Mouse (Mus musculus) heart, embryonic 15.5 days (tissue): ENCODE measurements around the gene Rab10. TPM values are rescaled to one million over a fixed set of nuclear protein-coding genes. Genes with fewer than 3 reads are reported as not detected.
"Not testable (repeated sequence)": the region's sequence is repeated elsewhere in the genome, so short reads cannot be mapped to it uniquely, and the experiment has no call there.

ENCODE experiments used
- ATAC-seq: fragments of 200-750 bp; cut with Nextera tagmentation; replicated peaks from 2 replicates; pipeline ENCODE4 v1.8.0; 2017; ENCODE audit warnings: low read depth, moderate TSS enrichment; ENCODE audit not compliant: insufficient number of reproducible peaks, insufficient read depth, low FRiP score
- H3K27ac ChIP-seq: fragments of 300-500 bp; sonication (generic); 2 replicates; pipeline ENCODE4 v1.5.1; 2015; ENCODE audit warnings: mild to moderate bottlenecking, inconsistent platforms
- H3K27me3 ChIP-seq: fragments of 300-500 bp; sonication (generic); 2 replicates; pipeline ENCODE4 v1.6.1; 2015; ENCODE audit warnings: inconsistent platforms
- H3K36me3 ChIP-seq: fragments of 300-500 bp; sonication (generic); 2 replicates; pipeline ENCODE4 v1.6.1; 2015; ENCODE audit warnings: mild to moderate bottlenecking, inconsistent platforms
- H3K4me1 ChIP-seq: fragments of 300-500 bp; sonication (generic); replicated peaks from 2 replicates; pipeline ENCODE4 v1.6.1; 2015; ENCODE audit warnings: inconsistent platforms
- H3K4me2 ChIP-seq: fragments of 300-500 bp; sonication (generic); 2 replicates; pipeline ENCODE4 v1.6.1; 2015; ENCODE audit warnings: inconsistent platforms, mild to moderate bottlenecking, moderate library complexity
- H3K4me3 ChIP-seq: fragments of 300-500 bp; sonication (generic); 2 replicates; pipeline ENCODE4 v1.5.1; 2015; ENCODE audit warnings: mild to moderate bottlenecking, inconsistent platforms
- H3K9ac ChIP-seq: fragments of 300-500 bp; sonication (generic); 2 replicates; pipeline ENCODE4 v1.6.1; 2015; ENCODE audit warnings: mild to moderate bottlenecking, inconsistent platforms
- H3K9me3 ChIP-seq: fragments of 300-500 bp; sonication (generic); replicated peaks from 2 replicates; pipeline ENCODE4 v1.6.1; 2016; ENCODE audit warnings: inconsistent platforms
- WGBS: fragments of 180-500 bp; shearing (Covaris S2); methylation state at CpG from one replicate; pipeline ENCODE4 v1.1.7; 2015; ENCODE audit warnings: mixed read lengths; 5-methylcytosine and 5-hydroxymethylcytosine counted together
- polyA plus RNA-seq: library from polyadenylated mRNA; unstranded; fragments of >200 nt; fragmentation: Nextera tagmentation; extraction: Ambion mirVana; gene quantifications from 2 replicates; pipeline ENCODE4 v1.2.1, GENCODE M21; 2015

Rab10 gene
- polyA plus RNA-seq, 1 experiment from 2014 or later = 65.7 TPM

GRCm38 (mm10) chr12:3325232-3325631 is 15.5 kb upstream of the Rab10 start:
- no peaks in the 10 kb centered on the region for H3K36me3 ChIP-seq
- no peaks in the 10 kb centered on the region for H3K9me3 ChIP-seq
- H3K4me2 ChIP-seq = no peak overlapping the region
- no peak overlapping the region for H3K9ac ChIP-seq
- H3K4me1 ChIP-seq = no peaks in the 10 kb centered on the region
- WGBS = 79% methylated on average over 2 of the region's 2 CpGs
- H3K27me3 ChIP-seq = no peaks in the 10 kb centered on the region
- no peak overlapping the region for H3K27ac ChIP-seq
- ATAC-seq = no peak
- no peak overlapping the region for H3K4me3 ChIP-seq

- H3K27ac ChIP-seq = no peak overlapping the region
- ATAC-seq = no peak
- WGBS = 58% methylated on average over 6 of the region's 6 CpGs
- no peak overlapping the region for H3K4me2 ChIP-seq
- H3K27me3 ChIP-seq = no peaks in the 10 kb centered on the region
- H3K9ac ChIP-seq = no peak overlapping the region
- H3K4me3 ChIP-seq = no peak overlapping the region
- H3K4me1 ChIP-seq = no peaks in the 10 kb centered on the region
- no peaks in the 10 kb centered on the region for H3K9me3 ChIP-seq
- no peaks in the 10 kb centered on the region for H3K36me3 ChIP-seq
Observed at GRCm38 (mm10) chr12:3323241-3323640, 13.5 kb upstream of the Rab10 start.

- no peaks in the 10 kb centered on the region for H3K27me3 ChIP-seq
- no peak overlapping the region for H3K9ac ChIP-seq
- H3K9me3 ChIP-seq = no peaks in the 10 kb centered on the region
- WGBS = 66% methylated on average over 4 of the region's 4 CpGs
- H3K36me3 ChIP-seq = no peaks in the 10 kb centered on the region
- no peak overlapping the region for H3K4me2 ChIP-seq
- no peak overlapping the region for H3K27ac ChIP-seq
- H3K4me3 ChIP-seq = no peak overlapping the region
- H3K4me1 ChIP-seq = no peaks in the 10 kb centered on the region
- no peak for ATAC-seq
Observed at GRCm38 (mm10) chr12:3319377-3319776, 9.6 kb upstream of the Rab10 start.

- Histone ChIP-seq H3K36me3 (no peaks in the 10 kb centered on the region), H3K9ac (no peak overlapping the region), H3K9me3 (no peaks in the 10 kb centered on the region), H3K27ac (no peak overlapping the region), H3K27me3 (no peaks in the 10 kb centered on the region), H3K4me3 (no peak overlapping the region), H3K4me1 (no peaks in the 10 kb centered on the region), H3K4me2 (no peak overlapping the region)
- ATAC-seq = no peak
- WGBS = 54% methylated on average over 3 of the region's 3 CpGs
Observed at GRCm38 (mm10) chr12:3316937-3317336, 7.2 kb upstream of the Rab10 start.

- 23% methylated on average over 2 of the region's 2 CpGs for WGBS
- H3K27me3 ChIP-seq = no peaks in the 10 kb centered on the region
- H3K9ac ChIP-seq = no peak overlapping the region
- no peaks in the 10 kb centered on the region for H3K36me3 ChIP-seq
- no peak overlapping the region for H3K27ac ChIP-seq
- ATAC-seq = no peak
- no peaks in the 10 kb centered on the region for H3K9me3 ChIP-seq
- no peak overlapping the region for H3K4me2 ChIP-seq
- H3K4me1 ChIP-seq = no peaks in the 10 kb centered on the region
- no peak overlapping the region for H3K4me3 ChIP-seq
Observed at GRCm38 (mm10) chr12:3316083-3316482, 6.3 kb upstream of the Rab10 start.

- no peak overlapping the region for H3K9ac ChIP-seq
- H3K4me2 ChIP-seq = no peak overlapping the region
- no peak overlapping the region for H3K4me3 ChIP-seq
- peaks cover 5% of the 10 kb centered on the region; the same call in 1 of the 2 replicates for H3K4me1 ChIP-seq
- no peak for ATAC-seq
- H3K36me3 ChIP-seq = no peaks in the 10 kb centered on the region
- no peaks in the 10 kb centered on the region for H3K9me3 ChIP-seq
- no peak overlapping the region for H3K27ac ChIP-seq
- H3K27me3 ChIP-seq = no peaks in the 10 kb centered on the region
- 52% methylated on average over 3 of the region's 3 CpGs for WGBS
Observed at GRCm38 (mm10) chr12:3312886-3313285, 3.1 kb upstream of the Rab10 start.

GRCm38 (mm10) chr12:3310321-3310692 is 538 bp upstream of the Rab10 start:
- Histone ChIP-seq H3K36me3 (no peaks in the 10 kb centered on the region), H3K4me3 (peak overlapping the region; percentile 98), H3K27me3 (no peaks in the 10 kb centered on the region), H3K9ac (peak overlapping the region; percentile 69), H3K4me1 (peaks cover 22% of the 10 kb centered on the region), H3K27ac (peak overlapping the region; percentile 86), H3K9me3 (no peaks in the 10 kb centered on the region), H3K4me2 (peak overlapping the region; percentile 85)
- ATAC-seq = no peak
- 3% methylated on average over 15 of the region's 15 CpGs for WGBS

GRCm38 (mm10) chr12:3308541-3309241 is 1.1 kb downstream of the Rab10 start:
- Histone ChIP-seq H3K9ac (peak overlapping the region; percentile 93), H3K4me1 (peaks cover 22% of the 10 kb centered on the region), H3K27me3 (no peaks in the 10 kb centered on the region), H3K9me3 (no peaks in the 10 kb centered on the region), H3K27ac (peak overlapping the region; percentile 100), H3K4me2 (peak overlapping the region; percentile 68), H3K36me3 (no peaks in the 10 kb centered on the region), H3K4me3 (peak overlapping the region; percentile 98)
- no peak for ATAC-seq
- WGBS = 2% methylated on average over 19 of the region's 19 CpGs

- WGBS = 24% methylated on average over 6 of the region's 6 CpGs
- Histone ChIP-seq H3K27ac (no peak overlapping the region), H3K27me3 (no peaks in the 10 kb centered on the region), H3K9ac (peak overlapping the region; percentile 48), H3K4me3 (peak overlapping the region; percentile 98), H3K9me3 (no peaks in the 10 kb centered on the region), H3K36me3 (no peaks in the 10 kb centered on the region), H3K4me2 (peak overlapping the region; percentile 68), H3K4me1 (peaks cover 22% of the 10 kb centered on the region)
- ATAC-seq = no peak
Observed at GRCm38 (mm10) chr12:3307587-3307986, 2.2 kb downstream of the Rab10 start.

- 80% methylated on average over 2 of the region's 2 CpGs for WGBS
- Histone ChIP-seq H3K36me3 (no peaks in the 10 kb centered on the region), H3K9ac (no peak overlapping the region), H3K4me1 (peaks cover 17% of the 10 kb centered on the region), H3K9me3 (no peaks in the 10 kb centered on the region), H3K4me3 (no peak overlapping the region), H3K4me2 (no peak overlapping the region), H3K27ac (no peak overlapping the region), H3K27me3 (no peaks in the 10 kb centered on the region)
- ATAC-seq = no peak
Observed at GRCm38 (mm10) chr12:3305238-3305637, 4.5 kb downstream of the Rab10 start.

GRCm38 (mm10) chr12:3297622-3298021 is 12.1 kb downstream of the Rab10 start:
- H3K4me2 ChIP-seq, H3K4me1 ChIP-seq, H3K9me3 ChIP-seq, H3K27me3 ChIP-seq, H3K9ac ChIP-seq, H3K36me3 ChIP-seq, ATAC-seq, H3K27ac ChIP-seq, H3K4me3 ChIP-seq: not testable (repeated sequence)
- 87% methylated on average over 6 of the region's 6 CpGs for WGBS

- no peak overlapping the region for H3K4me3 ChIP-seq
- H3K36me3 ChIP-seq = no peaks in the 10 kb centered on the region
- H3K9me3 ChIP-seq = no peaks in the 10 kb centered on the region
- no peak for ATAC-seq
- H3K4me2 ChIP-seq = no peak overlapping the region
- peaks cover 4% of the 10 kb centered on the region for H3K4me1 ChIP-seq
- H3K27ac ChIP-seq = no peak overlapping the region
- no peak overlapping the region for H3K9ac ChIP-seq
- WGBS = 81% methylated on average over 2 of the region's 2 CpGs
- no peaks in the 10 kb centered on the region for H3K27me3 ChIP-seq
Observed at GRCm38 (mm10) chr12:3296056-3296455, 13.7 kb downstream of the Rab10 start.
